Mouse (Mus musculus): ENCODE data around the gene Zmpste24. TPM values are rescaled to one million over a fixed set of nuclear protein-coding genes. Genes with fewer than 3 reads are reported as not detected.
A peak's percentile ranks its signal among the peaks of the same experiment; 100 is the strongest.

Zmpste24 gene
- polyA plus RNA-seq, 1 experiment from 2014 or later: 27.1 TPM

DNA sequence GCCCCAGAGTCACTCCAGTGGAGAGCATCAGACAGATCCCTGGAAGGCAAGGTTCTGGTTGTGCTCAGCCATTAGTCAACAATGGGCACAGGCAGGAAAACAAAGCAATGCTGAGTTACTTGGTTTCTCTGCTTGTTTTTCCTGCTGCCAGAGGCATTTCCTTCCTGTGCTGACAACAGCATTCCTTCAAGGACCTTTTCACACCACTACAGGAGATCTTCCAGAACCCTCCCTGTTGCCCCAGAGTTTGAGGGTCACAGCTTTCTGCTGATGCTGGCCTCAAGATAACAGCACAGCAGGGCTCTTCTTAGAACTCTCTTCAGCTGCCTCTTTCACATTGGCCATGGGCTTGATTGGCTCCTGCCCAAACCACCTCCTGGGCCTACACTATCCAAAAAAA is 76.1 kb downstream of the Zmpste24 start:
- no peak overlapping the region for H3K9ac ChIP-seq
- no peak overlapping the region for H3K4me3 ChIP-seq (ENCODE audit: low read depth, low read length)
- no peaks in the 10 kb centered on the region for H3K36me3 ChIP-seq (ENCODE audit: insufficient read depth)
- TF ChIP-seq CTCF (IDR thresholded peaks at IDR 0.05; ENCODE audit: low read depth): no peak
- DNase-seq (peak; percentile 31), ATAC-seq (ENCODE audit: insufficient read depth) (no peak)
- H3K4me2 ChIP-seq: no peak overlapping the region
- no peaks in the 10 kb centered on the region for H3K4me1 ChIP-seq (ENCODE audit: insufficient read depth)
- H3K27ac ChIP-seq (ENCODE audit: low read depth): no peak overlapping the region
- no peaks in the 10 kb centered on the region for H3K9me3 ChIP-seq (ENCODE audit: low read depth, low read length)
- H3K27me3 ChIP-seq (ENCODE audit: insufficient read depth, low read length): no peaks in the 10 kb centered on the region

DNA sequence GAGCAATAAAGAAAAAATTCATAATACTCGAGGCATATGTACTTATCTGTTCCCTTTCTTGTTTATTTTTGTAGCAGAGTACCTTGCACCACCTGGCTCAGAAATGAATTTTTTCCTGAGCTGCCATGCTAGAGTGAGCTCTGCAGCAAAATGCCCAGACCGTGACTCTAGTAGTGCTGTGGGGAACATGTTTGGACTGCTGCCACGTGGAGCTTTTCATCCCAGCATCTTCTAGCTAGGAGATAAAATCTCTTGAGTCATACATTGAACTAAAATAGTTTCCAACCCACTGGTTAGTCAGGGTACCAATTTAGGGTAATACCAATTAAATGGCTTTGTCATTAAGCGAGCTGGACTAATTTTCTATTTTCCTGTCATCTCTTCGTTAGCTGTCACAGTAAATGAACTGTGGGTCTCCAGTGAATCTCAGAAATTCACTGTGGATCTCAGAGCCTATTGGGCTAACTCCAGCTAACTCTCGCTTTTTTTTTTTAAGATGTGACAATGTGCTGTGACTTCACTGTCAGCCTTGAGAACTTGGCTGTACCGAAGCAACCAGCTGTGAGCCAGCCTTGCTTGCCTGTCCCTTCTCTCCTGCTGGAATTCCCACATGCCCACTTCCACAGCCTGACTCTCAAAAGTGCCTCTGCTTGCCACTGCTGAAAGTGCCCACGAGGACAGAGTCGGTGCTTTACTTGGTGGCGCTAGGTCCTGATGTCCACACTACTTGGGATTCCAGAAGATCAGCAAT is 77.8 kb downstream of the Zmpste24 start:
- DNase-seq (no peak), ATAC-seq (ENCODE audit: insufficient read depth) (no peak)
- Histone ChIP-seq H3K9me3 (ENCODE audit: low read depth, low read length) (no peaks in the 10 kb centered on the region), H3K4me1 (ENCODE audit: insufficient read depth) (peaks cover 5% of the 10 kb centered on the region; the same call in 1 of the 2 replicates), H3K27me3 (ENCODE audit: insufficient read depth, low read length) (no peaks in the 10 kb centered on the region), H3K4me2 (no peak overlapping the region), H3K4me3 (ENCODE audit: low read depth, low read length) (no peak overlapping the region), H3K36me3 (ENCODE audit: insufficient read depth) (no peaks in the 10 kb centered on the region), H3K9ac (no peak overlapping the region), H3K27ac (ENCODE audit: low read depth) (no peak overlapping the region)
- TF ChIP-seq CTCF (IDR thresholded peaks at IDR 0.05; ENCODE audit: low read depth): no peak
- WGBS: 65% methylated on average over 10 of the region's 10 CpGs

DNA sequence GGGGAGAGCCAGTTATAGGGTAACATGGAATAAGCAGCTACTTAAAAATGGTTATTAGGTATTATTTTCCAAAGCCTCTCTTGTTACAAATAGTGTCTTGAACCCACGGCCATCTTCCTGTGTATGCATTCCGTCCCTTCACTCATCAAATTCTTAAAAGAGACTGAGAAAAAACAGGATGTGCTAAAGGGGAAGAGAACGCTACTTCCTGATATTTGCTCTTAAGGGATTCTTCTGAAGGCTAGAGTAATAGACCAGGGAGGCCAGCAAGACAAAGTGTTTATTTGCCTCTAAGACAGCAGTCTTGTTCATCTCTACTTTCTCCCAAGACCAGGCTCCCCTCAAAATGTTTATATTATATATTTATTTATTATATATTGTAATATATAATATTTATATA is 79.8 kb downstream of the Zmpste24 start:
- Histone ChIP-seq H3K36me3 (ENCODE audit: insufficient read depth) (no peaks in the 10 kb centered on the region), H3K9ac (no peak overlapping the region), H3K4me2 (no peak overlapping the region), H3K27ac (ENCODE audit: low read depth) (no peak overlapping the region), H3K27me3 (ENCODE audit: insufficient read depth, low read length) (no peaks in the 10 kb centered on the region), H3K9me3 (ENCODE audit: low read depth, low read length) (no peaks in the 10 kb centered on the region), H3K4me3 (ENCODE audit: low read depth, low read length) (no peak overlapping the region), H3K4me1 (ENCODE audit: insufficient read depth) (peaks cover 5% of the 10 kb centered on the region; the same call in 1 of the 2 replicates)
- TF ChIP-seq CTCF (IDR thresholded peaks at IDR 0.05; ENCODE audit: low read depth): no peak
- ATAC-seq (ENCODE audit: insufficient read depth) (no peak), DNase-seq (no peak)
- WGBS: 70% methylated on average over 3 of the region's 3 CpGs

GRCm38 (mm10) chr4:121016928-121017657 is 80.9 kb downstream of the Zmpste24 start, which contains the start of gene Smap2:
Gene Smap2, minus strand, starts transcription at chr4:121017247.
- Histone ChIP-seq H3K4me3 (ENCODE audit: low read depth, low read length) (peak within 1 kb of the TSS; percentile 75), H3K36me3 (ENCODE audit: insufficient read depth) (no peaks in the 10 kb centered on the region), H3K27ac (ENCODE audit: low read depth) (peak within 1 kb of the TSS; percentile 56; the same call in 1 of the 2 replicates), H3K9me3 (ENCODE audit: low read depth, low read length) (no peaks in the 10 kb centered on the region), H3K9ac (peak within 1 kb of the TSS; percentile 78), H3K4me2 (peak within 1 kb of the TSS; percentile 92), H3K27me3 (ENCODE audit: insufficient read depth, low read length) (no peaks in the 10 kb centered on the region), H3K4me1 (ENCODE audit: insufficient read depth) (peaks cover 5% of the 10 kb centered on the region; the same call in 1 of the 2 replicates)
- TF ChIP-seq CTCF (IDR thresholded peaks at IDR 0.05; ENCODE audit: low read depth): peak; percentile 61
- peak; percentile 97 for ATAC-seq (ENCODE audit: insufficient read depth)
- DNase-seq: peak; percentile 100
- under 1% methylated on average over 41 of the region's 48 CpGs for WGBS

- H3K9ac ChIP-seq: peak overlapping the region; percentile 78
- H3K27me3 ChIP-seq (ENCODE audit: insufficient read depth, low read length): no peaks in the 10 kb centered on the region
- no peaks in the 10 kb centered on the region for H3K36me3 ChIP-seq (ENCODE audit: insufficient read depth)
- no peak for TF ChIP-seq CTCF (IDR thresholded peaks at IDR 0.05; ENCODE audit: low read depth)
- H3K4me3 ChIP-seq (ENCODE audit: low read depth, low read length): peak overlapping the region; percentile 75
- peak overlapping the region; percentile 56; the same call in 1 of the 2 replicates for H3K27ac ChIP-seq (ENCODE audit: low read depth)
- H3K4me2 ChIP-seq: peak overlapping the region; percentile 92
- peak; percentile 31 for DNase-seq
- peak; percentile 1 for ATAC-seq (ENCODE audit: insufficient read depth)
- H3K9me3 ChIP-seq (ENCODE audit: low read depth, low read length): no peaks in the 10 kb centered on the region
- H3K4me1 ChIP-seq (ENCODE audit: insufficient read depth): peaks cover 5% of the 10 kb centered on the region; the same call in 1 of the 2 replicates
- 5% methylated on average over 39 of the region's 40 CpGs for WGBS
These were observed 81.8 kb downstream of the Zmpste24 start for GRCm38 (mm10) chr4:121016021-121016898.

DNA sequence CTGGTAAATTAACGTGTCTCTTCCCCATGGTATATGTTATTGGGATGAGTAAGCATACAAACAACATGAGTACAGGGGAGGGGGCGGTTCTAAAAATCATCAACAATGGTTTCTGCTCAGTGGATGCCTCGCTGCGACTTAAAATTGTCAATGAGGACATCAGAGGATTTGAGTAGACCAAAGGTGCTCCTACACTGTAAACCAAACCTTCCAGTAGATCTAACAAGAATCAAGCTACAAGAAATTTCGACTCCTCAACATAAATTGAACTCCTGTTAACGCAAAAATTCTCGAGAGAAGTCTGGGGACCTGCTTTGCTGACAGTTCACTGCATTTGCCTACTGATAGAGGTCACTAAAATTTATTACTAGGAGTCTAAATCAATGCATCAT is 82.8 kb downstream of the Zmpste24 start:
- 74% methylated on average over 7 of the region's 7 CpGs for WGBS
- Histone ChIP-seq H3K4me2 (peak overlapping the region; percentile 92), H3K9ac (no peak overlapping the region), H3K27ac (ENCODE audit: low read depth) (no peak overlapping the region; the same call in 1 of the 2 replicates), H3K9me3 (ENCODE audit: low read depth, low read length) (no peaks in the 10 kb centered on the region), H3K36me3 (ENCODE audit: insufficient read depth) (no peaks in the 10 kb centered on the region), H3K4me3 (ENCODE audit: low read depth, low read length) (0 out of 2 replicates have a peak overlapping the region, but pooled peaks have one; percentile 75), H3K27me3 (ENCODE audit: insufficient read depth, low read length) (no peaks in the 10 kb centered on the region), H3K4me1 (ENCODE audit: insufficient read depth) (peaks cover 5% of the 10 kb centered on the region; the same call in 1 of the 2 replicates)
- no peak for TF ChIP-seq CTCF (IDR thresholded peaks at IDR 0.05; ENCODE audit: low read depth)
- DNase-seq (no peak), ATAC-seq (ENCODE audit: insufficient read depth) (no peak)
